Mouse (Mus musculus) kidney, embryonic 16.5 days (tissue): ENCODE measurements around the gene Serf2. TPM values are rescaled to one million over a fixed set of nuclear protein-coding genes. Genes with fewer than 3 reads are reported as not detected.
"Not testable (repeated sequence)": the region's sequence is repeated elsewhere in the genome, so short reads cannot be mapped to it uniquely, and the experiment has no call there.

Source experiments
- ATAC-seq: fragments of 200-750 bp; cut with Nextera tagmentation; 2 replicates; pipeline ENCODE4 v1.8.0; 2017; ENCODE audit warnings: moderate TSS enrichment; ENCODE audit not compliant: low FRiP score, low TSS enrichment
- H3K27ac ChIP-seq: fragments of 300-500 bp; sonication (generic); 2 replicates; pipeline ENCODE4 v1.5.1; 2014; ENCODE audit warnings: low read length
- H3K27me3 ChIP-seq: fragments of 300-500 bp; sonication (generic); 2 replicates; pipeline ENCODE4 v1.6.1; 2014; ENCODE audit warnings: low read length, control low read depth, mixed read lengths; ENCODE audit not compliant: insufficient read depth
- H3K36me3 ChIP-seq: fragments of 300-500 bp; sonication (generic); 2 replicates; pipeline ENCODE4 v1.6.1; 2014; ENCODE audit warnings: low read length, control low read depth, mixed read lengths; ENCODE audit not compliant: insufficient read depth
- H3K4me1 ChIP-seq: fragments of 300-500 bp; sonication (generic); 2 replicates; pipeline ENCODE4 v1.6.1; 2014; ENCODE audit warnings: low read length, control low read depth, mixed read lengths; ENCODE audit not compliant: insufficient read depth
- H3K4me2 ChIP-seq: fragments of 300-500 bp; sonication (generic); replicated peaks from 2 replicates; pipeline ENCODE4 v1.6.1; 2014; ENCODE audit warnings: low read depth, low read length
- H3K4me3 ChIP-seq: fragments of 300-500 bp; sonication (generic); 2 replicates; pipeline ENCODE4 v1.5.1; 2014; ENCODE audit warnings: mild to moderate bottlenecking, low read length
- H3K9ac ChIP-seq: fragments of 300-500 bp; sonication (generic); replicated peaks from 2 replicates; pipeline ENCODE4 v1.6.1; 2014; ENCODE audit warnings: low read length
- H3K9me3 ChIP-seq: fragments of 300-500 bp; sonication (generic); 2 replicates; pipeline ENCODE4 v1.6.1; 2016; ENCODE audit warnings: low read length, control low read depth
- WGBS: fragments of 180-500 bp; shearing (Covaris S2); extraction: QIAGEN DNeasy Blood & Tissue Kit; methylation state at CpG from one replicate; pipeline ENCODE4 v1.1.7; 2014; 5-methylcytosine and 5-hydroxymethylcytosine counted together
- polyA plus RNA-seq: library from polyadenylated mRNA; unstranded; fragments of >200 nt; fragmentation: Nextera tagmentation; extraction: Ambion mirVana; gene quantifications from 2 replicates; pipeline ENCODE4 v1.2.1, GENCODE M21; 2015

Gene Serf2
- polyA plus RNA-seq, 1 experiment from 2014 or later = 451 TPM

DNA sequence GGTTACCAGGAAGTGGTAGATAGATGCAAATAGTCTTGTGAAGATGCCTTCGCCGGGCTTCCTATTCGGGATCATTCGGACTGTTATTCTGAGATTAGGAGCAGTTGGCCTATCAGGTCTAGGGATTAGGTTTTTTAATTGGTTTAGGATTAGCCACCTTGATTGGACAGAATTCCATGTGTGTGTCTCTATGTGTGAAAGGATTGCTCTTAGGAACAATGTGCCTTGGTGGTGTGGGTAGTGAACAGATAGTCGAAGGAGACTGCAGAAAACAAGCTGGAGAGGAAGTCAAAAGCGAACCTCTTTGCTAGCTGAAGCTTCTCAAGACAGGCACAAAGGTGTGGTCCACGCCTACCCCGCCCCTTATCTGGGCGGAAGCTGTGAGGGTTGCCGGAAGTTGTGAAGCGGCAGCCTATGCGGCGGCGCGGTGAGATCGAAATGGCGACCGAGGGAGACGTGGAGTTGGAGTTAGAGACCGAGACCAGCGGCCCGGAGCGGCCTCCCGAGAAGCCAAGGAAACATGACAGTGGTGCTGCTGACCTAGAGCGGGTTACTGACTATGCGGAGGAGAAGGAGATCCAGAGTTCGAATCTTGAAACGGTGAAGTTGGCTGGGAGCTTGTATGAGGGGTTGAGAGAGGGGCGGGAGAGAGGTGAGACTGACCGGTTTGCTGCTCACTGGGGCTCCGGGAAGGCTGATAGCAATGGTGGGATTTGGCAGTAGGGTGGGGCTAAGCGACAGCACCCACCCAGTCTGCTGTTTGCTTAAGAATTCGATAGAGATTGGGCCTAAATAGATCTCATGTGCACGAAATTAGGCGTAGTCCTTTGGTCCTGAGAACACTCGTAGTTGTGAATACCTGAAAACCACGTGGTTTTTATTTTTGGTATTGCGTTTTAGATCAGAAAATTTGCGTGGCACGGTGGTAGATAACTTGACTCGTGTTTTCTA, 8.0 kb downstream of the Serf2 start, which contains the start of gene Serinc4:
Gene Serinc4, minus strand, starts transcription at position 90 of the 951 bp plus-strand sequence.
- WGBS = 4% methylated on average over 41 of the region's 41 CpGs
- peaks cover 16% of the 10 kb centered on the region for H3K4me1 ChIP-seq
- ATAC-seq = peak; percentile 93
- no peaks in the 10 kb centered on the region for H3K9me3 ChIP-seq
- peak within 1 kb of the TSS; percentile 81 for H3K27ac ChIP-seq
- peaks cover 26% of the 10 kb centered on the region for H3K36me3 ChIP-seq
- peak within 1 kb of the TSS; percentile 74 for H3K4me2 ChIP-seq
- peak within 1 kb of the TSS; percentile 74 for H3K4me3 ChIP-seq
- no peaks in the 10 kb centered on the region for H3K27me3 ChIP-seq
- peak within 1 kb of the TSS; percentile 78 for H3K9ac ChIP-seq

DNA sequence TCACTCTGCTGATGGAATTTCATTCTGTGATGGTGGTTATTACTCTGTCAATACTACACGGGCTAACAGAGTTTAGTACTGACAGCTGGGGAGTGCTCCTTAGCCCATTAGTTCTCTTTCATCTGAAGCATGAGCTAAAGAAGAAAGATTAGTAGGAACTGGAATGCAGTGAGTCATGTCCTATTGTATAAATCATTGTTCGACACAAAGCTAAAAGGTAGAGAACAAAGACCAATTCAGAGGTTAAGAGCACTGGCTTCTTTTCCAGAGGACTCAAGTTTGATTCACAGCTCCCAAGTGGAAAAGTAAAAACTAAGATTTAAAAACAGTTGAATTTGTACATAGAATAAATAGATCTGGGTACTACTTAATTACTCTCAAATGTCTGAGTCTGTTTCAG, 11.1 kb downstream of the Serf2 start:
- Histone ChIP-seq H3K4me2 (no peak overlapping the region), H3K27me3 (no peaks in the 10 kb centered on the region), H3K27ac (no peak overlapping the region), H3K9me3 (no peaks in the 10 kb centered on the region), H3K4me3 (no peak overlapping the region), H3K36me3 (peaks cover 7% of the 10 kb centered on the region; the same call in 1 of the 2 replicates), H3K4me1 (peaks cover 12% of the 10 kb centered on the region), H3K9ac (no peak overlapping the region)
- WGBS = 36% methylated on average over 2 of the region's 2 CpGs
- ATAC-seq = no peak

DNA sequence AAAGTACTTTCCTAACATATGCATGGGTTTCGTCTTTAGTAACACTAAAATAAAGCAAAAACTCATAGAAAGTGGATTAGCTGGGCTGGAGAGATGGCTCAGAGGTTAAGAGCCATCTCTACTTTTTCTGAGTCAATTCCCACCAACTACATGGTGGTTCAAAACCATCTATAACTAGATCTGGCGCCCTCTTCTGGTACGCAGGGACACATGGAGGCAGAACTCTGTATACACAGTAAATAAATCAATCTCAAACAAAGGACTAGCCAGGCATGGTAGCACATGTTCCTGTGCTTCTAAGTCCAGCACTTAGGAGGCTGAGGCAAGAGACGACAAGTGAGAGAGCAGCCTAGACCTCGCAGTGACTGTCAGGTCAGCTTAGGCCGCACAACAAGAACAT, 20.0 kb downstream of the Serf2 start:
- not testable (repeated sequence) for ATAC-seq, H3K4me2 ChIP-seq

GRCm38 (mm10) chr2:121472783-121473182, 23.8 kb downstream of the Serf2 start:
- not testable (repeated sequence) for H3K4me2 ChIP-seq, H3K9me3 ChIP-seq, H3K9ac ChIP-seq, H3K4me3 ChIP-seq, H3K36me3 ChIP-seq, H3K27ac ChIP-seq, H3K4me1 ChIP-seq, ATAC-seq, H3K27me3 ChIP-seq
- 91% methylated on average over 3 of the region's 3 CpGs for WGBS

More for the DNA sequence above, 20.0 kb downstream of the Serf2 start:
- not testable (repeated sequence) for H3K4me1 ChIP-seq, H3K27ac ChIP-seq, H3K4me3 ChIP-seq, H3K27me3 ChIP-seq, H3K9me3 ChIP-seq, H3K9ac ChIP-seq, H3K36me3 ChIP-seq
- 78% methylated on average over 1 of the region's 6 CpGs for WGBS

GRCm38 (mm10) chr2:121473301-121474179, 24.5 kb downstream of the Serf2 start, which contains the start of gene Mfap1b:
Mfap1b (minus strand) TSS chr2:121474067.
- peak; percentile 94 for ATAC-seq
- H3K27me3 ChIP-seq, H3K4me1 ChIP-seq, H3K36me3 ChIP-seq, H3K9me3 ChIP-seq: not testable (repeated sequence)
- Histone ChIP-seq H3K4me3 (peak within 1 kb of the TSS; percentile 71), H3K9ac (peak within 1 kb of the TSS; percentile 73), H3K27ac (peak within 1 kb of the TSS; percentile 67; the same call in 1 of the 2 replicates), H3K4me2 (peak within 1 kb of the TSS; percentile 68)
- 5% methylated on average over 39 of the region's 41 CpGs for WGBS

GRCm38 (mm10) chr2:121474180-121474535, 25.2 kb downstream of the Serf2 start:
- H3K27ac ChIP-seq = peak overlapping the region; percentile 67; the same call in 1 of the 2 replicates
- peak overlapping the region; percentile 71 for H3K4me3 ChIP-seq
- H3K4me1 ChIP-seq = peaks cover 4% of the 10 kb centered on the region
- H3K4me2 ChIP-seq = peak overlapping the region; percentile 68
- no peak; the same call in 1 of the 2 replicates for ATAC-seq
- no peaks in the 10 kb centered on the region for H3K36me3 ChIP-seq
- no peaks in the 10 kb centered on the region for H3K27me3 ChIP-seq
- peak overlapping the region; percentile 73 for H3K9ac ChIP-seq
- no peaks in the 10 kb centered on the region for H3K9me3 ChIP-seq
- 32% methylated on average over 8 of the region's 8 CpGs for WGBS

GRCm38 (mm10) chr2:121475306-121475705, 26.3 kb downstream of the Serf2 start:
- H3K9ac ChIP-seq, H3K27ac ChIP-seq, H3K4me2 ChIP-seq, H3K9me3 ChIP-seq, H3K4me1 ChIP-seq, H3K4me3 ChIP-seq, H3K36me3 ChIP-seq, ATAC-seq, H3K27me3 ChIP-seq: not testable (repeated sequence)
- WGBS = 98% methylated on average over 2 of the region's 2 CpGs

DNA sequence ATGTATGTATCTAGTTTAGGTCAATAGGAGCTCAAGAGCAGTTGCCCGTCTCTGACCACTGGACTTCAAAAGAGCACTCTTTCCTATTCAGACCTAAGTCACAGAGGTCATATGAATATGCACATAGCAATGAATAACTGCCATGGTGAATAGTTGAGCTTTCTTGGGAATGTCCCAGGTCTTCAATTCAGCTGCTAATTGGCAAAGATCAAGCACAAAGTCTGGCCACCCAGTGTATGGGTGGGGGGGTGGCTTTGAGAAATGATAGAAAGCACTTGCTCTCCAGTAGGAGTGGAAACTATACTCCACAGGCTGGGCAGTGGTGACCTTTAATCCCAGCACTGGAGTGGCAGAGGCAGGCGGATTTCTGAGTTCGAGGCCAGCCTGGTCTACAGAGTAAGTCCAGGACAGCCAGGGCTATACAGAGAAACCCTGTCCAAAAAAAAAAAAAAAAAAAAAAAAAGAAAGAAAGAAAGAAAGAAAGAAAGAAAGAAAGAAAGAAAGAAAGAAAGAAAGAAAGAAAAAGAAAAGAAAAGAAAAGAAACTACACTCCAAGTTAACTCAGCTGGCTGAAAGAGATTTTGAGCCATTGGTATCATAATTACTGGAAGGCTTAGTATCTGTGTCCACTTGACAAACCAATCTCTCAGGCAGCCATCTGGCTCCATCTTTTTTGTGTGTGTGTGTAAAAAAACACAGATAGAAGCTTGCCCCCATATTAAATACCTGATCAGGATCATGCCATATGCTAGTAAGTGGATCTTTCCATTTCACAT, 28.7 kb downstream of the Serf2 start:
- ATAC-seq = no peak

GRCm38 (mm10) chr2:121480498-121480897, 31.5 kb downstream of the Serf2 start:
- Histone ChIP-seq H3K27me3 (no peaks in the 10 kb centered on the region), H3K4me3 (no peak overlapping the region), H3K27ac (no peak overlapping the region), H3K9ac (no peak overlapping the region), H3K36me3 (no peaks in the 10 kb centered on the region), H3K4me2 (no peak overlapping the region), H3K9me3 (no peaks in the 10 kb centered on the region), H3K4me1 (no peaks in the 10 kb centered on the region)
- ATAC-seq = no peak
- 66% methylated on average over 3 of the region's 3 CpGs for WGBS

More for the DNA sequence above, 28.7 kb downstream of the Serf2 start:
- no peak overlapping the region for H3K4me2 ChIP-seq
- H3K4me1 ChIP-seq = peaks cover 4% of the 10 kb centered on the region
- H3K4me3 ChIP-seq = no peak overlapping the region
- no peaks in the 10 kb centered on the region for H3K9me3 ChIP-seq
- 88% methylated on average over 3 of the region's 3 CpGs for WGBS
- H3K27ac ChIP-seq = no peak overlapping the region
- no peaks in the 10 kb centered on the region for H3K27me3 ChIP-seq
- H3K36me3 ChIP-seq = no peaks in the 10 kb centered on the region
- no peak overlapping the region for H3K9ac ChIP-seq
